In the genomic region with DNA sequence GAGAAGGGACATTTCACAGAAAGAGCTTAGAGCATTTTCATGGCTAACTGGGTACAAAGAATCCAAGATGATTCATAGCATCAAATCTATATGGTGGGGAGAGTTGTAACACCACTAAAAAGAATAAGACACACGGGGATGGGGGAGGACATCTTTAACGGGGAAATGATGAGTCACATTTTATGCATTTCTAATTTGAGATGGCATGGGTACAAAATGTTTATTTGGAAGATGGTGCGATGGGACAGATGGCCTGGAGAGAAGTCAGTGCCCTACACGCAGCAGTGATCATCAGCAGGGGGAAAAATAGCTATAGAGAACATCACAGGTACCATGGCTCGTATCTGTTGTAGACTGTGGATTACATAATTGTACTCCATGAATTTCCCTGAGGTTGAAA, we compare ENCODE assay signal across 23 mouse cellular contexts.
DNase-seq lines count a peak whose midpoint lies in the region; ATAC-seq and TF ChIP-seq lines count a peak whose summit lies in the region.
"Had no signal": no experiment of that assay in that cellular context is flagged by ENCODE, and none has a peak within 500 bp of the region (broad histone marks: within the 10 kb centered on the region; RNA-seq: fewer than 3 reads in every experiment).

No protein-coding gene starts in this region.

- no peak for ATAC-seq in intestine, embryonic 15.5 days
- ATAC-seq: activated CD4-positive, CD25-positive, alpha-beta regulatory T cell, adult 4 months; hindbrain, postnatal 0 days had no signal

- H3K36me3 ChIP-seq in intestine, embryonic 15.5 days, result no peaks in the 10 kb centered on the region
- H3K36me3 ChIP-seq: limb, embryonic 10.5 days; lung, embryonic 15.5 days; neural tube, embryonic 13.5 days; stomach, embryonic 15.5 days had no signal

- H3K27me3 ChIP-seq in cerebellum, adult 2 months (ENCODE audit: control insufficient read depth, insufficient read depth, low read length), result no peaks in the 10 kb centered on the region
- H3K27me3 ChIP-seq in intestine, embryonic 15.5 days (replicated peaks), result no peaks in the 10 kb centered on the region
- H3K27me3 ChIP-seq: lung, embryonic 15.5 days; neural tube, embryonic 13.5 days; stomach, embryonic 15.5 days had no signal

- no peak overlapping the region for H3K4me2 ChIP-seq in intestine, embryonic 15.5 days (replicated peaks)
- H3K4me2 ChIP-seq: liver, embryonic 11.5 days; lung, embryonic 15.5 days; midbrain, embryonic 11.5 days; neural tube, embryonic 13.5 days; stomach, embryonic 15.5 days had no signal

- no peaks in the 10 kb centered on the region for H3K9me3 ChIP-seq in intestine, embryonic 15.5 days
- H3K9me3 ChIP-seq: limb, embryonic 10.5 days; lung, embryonic 15.5 days; neural tube, embryonic 13.5 days; stomach, embryonic 15.5 days had no signal

- intact Hi-C loops in left cerebral cortex, postnatal 25 days (cut with DNase I), result no loop called here

- WGBS in cerebellum, adult 2 months, result 11% methylated on average over 5 of the region's 5 CpGs
- 87% methylated on average over 5 of the region's 5 CpGs for WGBS in intestine, embryonic 15.5 days

- peak; percentile 22 for DNase-seq in heart, adult 11 months
- DNase-seq in heart, adult 8-10 months (ENCODE audit: low spot score), result no peak
- DNase-seq in right cerebral cortex, adult 18-20 months, result peak; percentile 67
- no peak for DNase-seq in right cerebral cortex, postnatal 25 days
- peak; percentile 76 to 93 for DNase-seq in cerebellum, adult 2 months
- DNase-seq in left cerebral cortex, postnatal 25 days (ENCODE audit: low spot score in 2 of 2), result peak; percentile 41 to 81
- no peak for DNase-seq in adrenal gland, postnatal 25 days
- DNase-seq: adrenal gland, postnatal 36 days; B cell, adult 2 months; gastrocnemius, adult 2 months; kidney, adult 2 months; kidney, postnatal 25 days; spleen, adult 18-20 months had no signal

- peaks cover 10% of the 10 kb centered on the region; the same call in 1 of the 2 replicates for H3K4me1 ChIP-seq in cerebellum, adult 2 months (ENCODE audit: control insufficient read depth, insufficient read depth, low read length)
- H3K4me1 ChIP-seq in intestine, embryonic 15.5 days (replicated peaks), result no peaks in the 10 kb centered on the region
- H3K4me1 ChIP-seq: limb, embryonic 10.5 days; lung, embryonic 15.5 days; neural tube, embryonic 13.5 days; stomach, embryonic 15.5 days had no signal

- no peak for TF ChIP-seq POLR2A in cerebellum, adult 2 months (IDR thresholded peaks at IDR 0.05; ENCODE audit: borderline replicate concordance, insufficient read depth, low read length)

- no peak overlapping the region for H3K9ac ChIP-seq in intestine, embryonic 15.5 days
- H3K9ac ChIP-seq: lung, embryonic 15.5 days; neural tube, embryonic 13.5 days; stomach, embryonic 15.5 days had no signal

- peak overlapping the region; percentile 39; the same call in 1 of the 2 replicates for H3K27ac ChIP-seq in cerebellum, adult 2 months (ENCODE audit: insufficient read depth, low read length)
- no peak overlapping the region for H3K27ac ChIP-seq in intestine, embryonic 15.5 days
- H3K27ac ChIP-seq: gastrocnemius, adult 2 months; hindbrain, postnatal 0 days; limb, embryonic 10.5 days; lung, embryonic 15.5 days; macrophage; neural tube, embryonic 13.5 days; stomach, embryonic 15.5 days had no signal

- H3K4me3 ChIP-seq in cerebellum, adult 2 months (replicated peaks; ENCODE audit: insufficient read depth, low read depth, low read length), result no peak overlapping the region
- H3K4me3 ChIP-seq in intestine, embryonic 15.5 days (replicated peaks), result no peak overlapping the region
- H3K4me3 ChIP-seq: gastrocnemius, adult 2 months; limb, embryonic 10.5 days; lung, embryonic 15.5 days; neural tube, embryonic 13.5 days; stomach, embryonic 15.5 days had no signal

- no peak for TF ChIP-seq CTCF in cerebellum, adult 2 months (IDR thresholded peaks at IDR 0.05; ENCODE audit: borderline replicate concordance, insufficient read depth, low read depth, low read length)

Comparison
In these comparisons a context has a peak if more than half of its experiments do, and no peak if none do; other contexts are left out.
1. DNase-seq: peak in heart, adult 11 months (single experiment), right cerebral cortex, adult 18-20 months (single experiment), cerebellum, adult 2 months (2 of 2) and left cerebral cortex, postnatal 25 days (2 of 2); none in heart, adult 8-10 months (single experiment), right cerebral cortex, postnatal 25 days (single experiment) and adrenal gland, postnatal 25 days (single experiment).